Mouse (Mus musculus) liver, embryonic 14.5 days (tissue): ENCODE measurements at regions not wholly inside any gene's neighbourhood (a gene's known extent, or its start where the extent isn't known, plus 50 kb on each side); places are given as distances from the start of the nearest gene placed in this dataset.

Experiments used
- ATAC-seq: fragments of 200-750 bp; cut with Nextera tagmentation; 2 replicates; pipeline ENCODE4 v1.8.0; 2017; ENCODE audit warnings: moderate number of reproducible peaks, mild to moderate bottlenecking, moderate library complexity; ENCODE audit not compliant: insufficient read depth
- DNase-seq, 3 experiments: peaks; one replicate each; pipeline ENCODE4 v3.0.0-alpha.2; 2012 to 2013; ENCODE audit warnings: low read depth in 3 of 3, low spot score in 3 of 3
- H3K27ac ChIP-seq: fragments of 300-500 bp; sonication (generic); 2 replicates; pipeline ENCODE4 v1.5.1; 2014; ENCODE audit warnings: moderate library complexity, mild to moderate bottlenecking, control low read depth, inconsistent platforms
- H3K27me3 ChIP-seq: fragments of 300-500 bp; sonication (generic); 2 replicates; pipeline ENCODE4 v1.6.1; 2014; ENCODE audit warnings: mild to moderate bottlenecking, low read length, moderate library complexity; ENCODE audit not compliant: control insufficient read depth, insufficient read depth
- H3K36me3 ChIP-seq: fragments of 300-500 bp; sonication (generic); replicated peaks from 2 replicates; pipeline ENCODE4 v1.6.1; 2014; ENCODE audit warnings: low read depth; ENCODE audit not compliant: control insufficient read depth, insufficient read depth
- H3K4me1 ChIP-seq, 2 experiments: fragments of 200-500 bp in 1 of 2; fragments of 300-500 bp in 1 of 2; sonication (generic) in 1 of 2; replicated peaks; 2 replicates each; pipeline ENCODE4 v1.6.1; 2012 to 2014; ENCODE audit warnings: antibody characterized with exemption in 1 of 2, inconsistent platforms in 1 of 2, low read length in 1 of 2; ENCODE audit not compliant: control insufficient read depth in 2 of 2, insufficient read depth in 2 of 2
- H3K4me2 ChIP-seq: fragments of 300-500 bp; sonication (generic); 2 replicates; pipeline ENCODE4 v1.6.1; 2014; ENCODE audit warnings: low read depth, mild to moderate bottlenecking, control low read depth, moderate library complexity
- H3K4me3 ChIP-seq, 2 experiments: fragments of 200-500 bp in 1 of 2; fragments of 300-500 bp in 1 of 2; sonication (generic) in 1 of 2; 2 replicates each; pipeline ENCODE4 v1.5.1; 2012 to 2014; ENCODE audit warnings: low read depth in 2 of 2, low read length in 2 of 2, mild to moderate bottlenecking in 2 of 2, control low read depth in 1 of 2, inconsistent platforms in 1 of 2, moderate library complexity in 1 of 2; ENCODE audit not compliant: insufficient read depth in 1 of 2
- H3K9ac ChIP-seq: fragments of 300-500 bp; sonication (generic); replicated peaks from 2 replicates; pipeline ENCODE4 v1.6.1; 2014; ENCODE audit warnings: mild to moderate bottlenecking, control low read depth, moderate library complexity
- H3K9me3 ChIP-seq: fragments of 300-500 bp; sonication (generic); 2 replicates; pipeline ENCODE4 v1.6.1; 2016; ENCODE audit warnings: low read length, mixed read lengths; ENCODE audit not compliant: control insufficient read depth
- CTCF ChIP-seq: IDR thresholded peaks from 2 replicates; pipeline ENCODE4 v1.5.1; 2016; ENCODE audit warnings: antibody characterized with exemption, low read depth, control low read depth
- EP300 ChIP-seq: IDR thresholded peaks from 2 replicates; pipeline ENCODE4 v1.6.1; 2016; ENCODE audit warnings: antibody characterized with exemption, low read depth
- WGBS: fragments of 180-500 bp; shearing (Covaris S2); extraction: QIAGEN DNeasy Blood & Tissue Kit; methylation state at CpG from one replicate; pipeline ENCODE4 v1.1.7; 2014; ENCODE audit not compliant: insufficient replicate concordance; 5-methylcytosine and 5-hydroxymethylcytosine counted together

DNA sequence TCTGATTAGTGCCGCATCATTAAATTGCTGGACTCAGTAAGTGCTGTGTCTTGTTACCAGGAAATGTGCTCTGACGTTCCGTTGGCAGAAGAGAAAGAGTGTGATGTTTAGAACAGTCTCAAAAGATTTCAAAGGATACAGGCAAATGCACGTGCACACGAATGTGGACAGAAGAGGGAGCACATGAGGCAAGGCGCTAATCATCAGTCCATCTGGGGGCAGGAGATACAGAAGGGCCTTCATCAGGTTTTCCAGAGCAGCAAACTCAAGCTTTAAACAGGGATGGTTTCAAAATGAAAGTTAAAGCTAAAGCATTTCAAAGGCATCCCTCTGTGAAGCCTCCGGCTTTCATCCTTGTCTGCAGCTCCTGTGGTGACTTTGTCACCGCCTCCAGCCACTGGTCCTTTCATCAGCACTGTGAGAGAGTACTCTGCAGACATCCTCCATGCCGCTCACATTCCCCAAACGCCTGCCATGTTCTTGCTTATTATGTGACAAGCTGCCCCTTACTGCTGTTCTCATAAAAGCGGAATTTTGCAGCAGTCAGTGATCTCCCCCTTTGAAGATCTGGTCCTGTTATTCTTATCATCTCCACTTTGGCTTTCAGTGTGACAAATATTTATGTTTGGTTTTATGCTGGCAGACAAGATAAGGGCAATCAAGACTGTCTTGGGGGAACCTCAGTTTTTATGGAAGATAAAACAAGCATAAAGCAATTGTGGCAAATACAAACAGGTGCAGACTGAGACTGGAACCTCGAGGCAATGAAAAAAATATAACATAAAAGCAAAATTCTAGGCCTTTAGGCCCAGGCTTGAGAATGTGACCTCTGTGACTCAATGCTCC is 111.5 kb upstream of the Tmem150c start:
- Histone ChIP-seq H3K4me2 (no peak overlapping the region), H3K4me3 (no peak overlapping the region), H3K27me3 (no peaks in the 10 kb centered on the region), H3K36me3 (no peaks in the 10 kb centered on the region), H3K4me1 (no peaks in the 10 kb centered on the region), H3K9me3 (no peaks in the 10 kb centered on the region), H3K27ac (no peak overlapping the region), H3K9ac (no peak overlapping the region)
- WGBS = 68% methylated on average over 12 of the region's 12 CpGs
- no peak for DNase-seq
- ATAC-seq = no peak
- TF ChIP-seq CTCF = no peak
- TF ChIP-seq EP300 = no peak

- no peak overlapping the region for H3K27ac ChIP-seq
- no peaks in the 10 kb centered on the region for H3K36me3 ChIP-seq
- 61% methylated on average over 8 of the region's 8 CpGs for WGBS
- H3K4me1 ChIP-seq = no peaks in the 10 kb centered on the region
- DNase-seq (no peak), ATAC-seq (no peak)
- no peaks in the 10 kb centered on the region for H3K27me3 ChIP-seq
- no peak overlapping the region for H3K9ac ChIP-seq
- H3K4me2 ChIP-seq = no peak overlapping the region
- no peak overlapping the region for H3K4me3 ChIP-seq
- TF ChIP-seq EP300 (no peak), CTCF (no peak)
- no peaks in the 10 kb centered on the region for H3K9me3 ChIP-seq
Measured at GRCm38 (mm10) chr5:100268111-100268878, 108.7 kb upstream of the Tmem150c start.

DNA sequence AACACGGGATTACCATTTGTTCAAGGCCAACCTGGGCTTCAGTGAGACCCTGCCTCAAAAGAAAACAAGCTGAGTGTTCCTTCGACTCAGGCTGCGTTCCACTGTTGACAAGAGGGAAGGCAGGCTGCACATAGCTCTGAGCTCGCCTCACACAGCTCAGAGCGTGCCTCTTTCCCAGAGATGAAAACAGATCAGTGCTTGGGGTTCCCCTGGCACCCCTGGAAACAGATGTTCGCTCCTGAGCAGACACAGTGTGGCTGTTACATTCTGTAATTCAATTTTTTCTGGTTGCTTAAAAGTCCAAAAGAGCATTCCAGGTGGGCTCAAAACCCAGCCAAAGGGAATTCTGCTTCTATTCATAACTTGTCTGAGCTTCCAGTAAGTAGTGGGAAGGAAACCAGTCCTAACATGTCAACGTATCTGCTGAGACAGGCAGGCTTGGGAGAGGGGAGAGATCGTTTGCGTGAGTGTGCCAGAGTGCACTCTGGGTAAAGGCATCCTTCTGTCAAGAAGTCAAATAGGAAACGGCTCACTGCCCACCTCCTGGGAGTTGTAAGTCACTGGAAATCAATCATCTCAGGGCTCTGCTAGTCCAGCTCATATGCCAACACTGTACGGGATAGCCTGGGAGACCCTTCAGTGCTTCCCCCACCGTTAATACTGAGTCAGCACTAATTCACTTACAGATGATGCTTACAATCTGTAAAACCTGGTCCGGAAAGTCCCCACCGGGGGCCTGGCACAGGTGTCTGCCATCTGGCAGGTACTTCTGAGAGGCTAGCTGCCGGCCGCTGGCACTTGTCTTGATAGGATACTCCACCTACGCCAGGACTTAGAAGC is 107.3 kb upstream of the Tmem150c start:
- Histone ChIP-seq H3K9me3 (no peaks in the 10 kb centered on the region), H3K4me1 (no peaks in the 10 kb centered on the region), H3K4me2 (no peak overlapping the region), H3K27me3 (no peaks in the 10 kb centered on the region), H3K4me3 (no peak overlapping the region), H3K36me3 (no peaks in the 10 kb centered on the region), H3K9ac (no peak overlapping the region), H3K27ac (no peak overlapping the region)
- 59% methylated on average over 17 of the region's 17 CpGs for WGBS
- ATAC-seq = no peak
- TF ChIP-seq CTCF (no peak), EP300 (no peak)
- no peak for DNase-seq

- no peak for TF ChIP-seq EP300
- TF ChIP-seq CTCF = no peak
- ATAC-seq (no peak), DNase-seq (no peak)
- Histone ChIP-seq H3K4me1 (no peaks in the 10 kb centered on the region; a peak in 1 of 4 replicates), H3K27ac (no peak overlapping the region), H3K9me3 (no peaks in the 10 kb centered on the region), H3K4me3 (no peak overlapping the region), H3K9ac (no peak overlapping the region), H3K36me3 (no peaks in the 10 kb centered on the region), H3K27me3 (no peaks in the 10 kb centered on the region), H3K4me2 (no peak overlapping the region)
- 52% methylated on average over 8 of the region's 8 CpGs for WGBS
Measured at GRCm38 (mm10) chr5:100259803-100260693, 100.4 kb upstream of the Tmem150c start.
